Mouse (Mus musculus) left cerebral cortex, adult 2 months (tissue): ENCODE results near the gene Ppm1a. TPM values are rescaled to one million over a fixed set of nuclear protein-coding genes. Genes with fewer than 3 reads are reported as not detected.

Experiments
- DNase-seq, 2 experiments: peaks; one replicate each; pipeline ENCODE4 v3.0.0; 2021 to 2022; ENCODE audit warnings: low spot score in 2 of 2, mixed read lengths in 1 of 2; ENCODE audit errors: extremely low spot score in 1 of 2
- H3K27ac ChIP-seq: fragments of 200-600 bp; 2 replicates; pipeline ENCODE4 v1.8.1; 2022
- H3K4me3 ChIP-seq: fragments of 200-600 bp; 2 replicates; pipeline ENCODE4 v1.8.1; 2022
- CTCF ChIP-seq: fragments of 200-600 bp; IDR thresholded peaks from 2 replicates; pipeline ENCODE4 v1.8.1; 2022; ENCODE audit warnings: antibody characterized with exemption, mild to moderate bottlenecking, moderate library complexity
- intact Hi-C: fragments of 180-260 bp; cut with DNase I; formaldehyde crosslinking; loops from one replicate; pipeline ENCODE4 v1.15.1; 2025
- long read RNA-seq, 2 experiments: library from polyadenylated mRNA; stranded (forward); transcript quantifications; one replicate each; pipeline ENCODE4 v2.0.0; 2021; ENCODE audit warnings: borderline mapping rate in 2 of 2
- total RNA-seq, 2 experiments: library from RNA; stranded (reverse); gene quantifications; 2 replicates each; pipeline ENCODE4 v1.2.3; 2021

The Ppm1a gene
- 100 to 1,000 TPM; 314 to 334 TPM for total RNA-seq
- long read RNA-seq, experiment 1, full-length matches to known transcripts: 195 of 232 reads
- long read RNA-seq, experiment 1, partial matches to known transcripts: 14 of 232 reads
- long read RNA-seq, experiment 1, other reads (novel, unspliced or antisense): 23 of 232 reads
- long read RNA-seq, experiment 2, full-length matches to known transcripts: 150 of 178 reads
- long read RNA-seq, experiment 2, partial matches to known transcripts: 11 of 178 reads
- long read RNA-seq, experiment 2, other reads (novel, unspliced or antisense): 17 of 178 reads

GRCm38 (mm10) chr12:72757086-72757485 is at the start of gene Ppm1a:
Gene Ppm1a, plus strand, starts transcription at chr12:72757455.
- no peak for DNase-seq
- Histone ChIP-seq H3K27ac (no peak within 1 kb of the TSS), H3K4me3 (no peak within 1 kb of the TSS)
- no peak for TF ChIP-seq CTCF
- intact Hi-C loops: no loop called here

GRCm38 (mm10) chr12:72709981-72710380 is 47.3 kb upstream of the Ppm1a start:
- no peak for DNase-seq
- intact Hi-C loops: no loop called here
- TF ChIP-seq CTCF: no peak
- no peak overlapping the region for H3K4me3 ChIP-seq
- H3K27ac ChIP-seq: no peak overlapping the region

- Histone ChIP-seq H3K27ac (no peak overlapping the region), H3K4me3 (no peak overlapping the region)
- TF ChIP-seq CTCF: no peak
- intact Hi-C loops: no loop called here
- no peak for DNase-seq
Measured at GRCm38 (mm10) chr12:72714896-72715295, 42.4 kb upstream of the Ppm1a start.

- intact Hi-C loops: no loop called here
- Histone ChIP-seq H3K27ac (no peak overlapping the region), H3K4me3 (no peak overlapping the region)
- no peak for DNase-seq
- TF ChIP-seq CTCF: no peak
Measured at GRCm38 (mm10) chr12:72715846-72716245, 41.4 kb upstream of the Ppm1a start.

GRCm38 (mm10) chr12:72719046-72719445 is 38.2 kb upstream of the Ppm1a start:
- no peak for DNase-seq
- H3K27ac ChIP-seq: no peak overlapping the region
- intact Hi-C loops: no loop called here
- TF ChIP-seq CTCF: no peak
- no peak overlapping the region for H3K4me3 ChIP-seq

- Histone ChIP-seq H3K4me3 (no peak overlapping the region), H3K27ac (no peak overlapping the region)
- intact Hi-C loops: no loop called here
- DNase-seq: no peak
- no peak for TF ChIP-seq CTCF
Measured at GRCm38 (mm10) chr12:72719452-72720087, 37.7 kb upstream of the Ppm1a start.

- intact Hi-C loops: no loop called here
- H3K27ac ChIP-seq: no peak overlapping the region
- no peak for DNase-seq
- no peak overlapping the region for H3K4me3 ChIP-seq
- TF ChIP-seq CTCF: no peak
Measured at GRCm38 (mm10) chr12:72721710-72722109, 35.5 kb upstream of the Ppm1a start.

GRCm38 (mm10) chr12:72723965-72724364 is 33.3 kb upstream of the Ppm1a start:
- intact Hi-C loops: no loop called here

GRCm38 (mm10) chr12:72727021-72727420 is 30.2 kb upstream of the Ppm1a start:
- TF ChIP-seq CTCF: no peak
- H3K4me3 ChIP-seq: no peak overlapping the region
- H3K27ac ChIP-seq: no peak overlapping the region
- intact Hi-C loops: no loop called here
- DNase-seq: no peak

More at GRCm38 (mm10) chr12:72723965-72724364, 33.3 kb upstream of the Ppm1a start:
- Histone ChIP-seq H3K4me3 (no peak overlapping the region), H3K27ac (no peak overlapping the region)
- no peak for TF ChIP-seq CTCF
- DNase-seq: no peak

GRCm38 (mm10) chr12:72727611-72728010 is 29.6 kb upstream of the Ppm1a start:
- H3K27ac ChIP-seq: no peak overlapping the region
- no peak for DNase-seq
- TF ChIP-seq CTCF: no peak
- intact Hi-C loops: no loop called here
- no peak overlapping the region for H3K4me3 ChIP-seq

GRCm38 (mm10) chr12:72734112-72734511 is 23.1 kb upstream of the Ppm1a start:
- DNase-seq: no peak
- Histone ChIP-seq H3K4me3 (no peak overlapping the region), H3K27ac (no peak overlapping the region)
- intact Hi-C loops: no loop called here
- TF ChIP-seq CTCF: no peak

GRCm38 (mm10) chr12:72741176-72741575 is 16.1 kb upstream of the Ppm1a start:
- Histone ChIP-seq H3K4me3 (no peak overlapping the region), H3K27ac (no peak overlapping the region)
- no peak for DNase-seq
- TF ChIP-seq CTCF: no peak
- intact Hi-C loops: no loop called here
